Mouse (Mus musculus): ENCODE measurements around the gene Golt1a. TPM values are rescaled to one million over a fixed set of nuclear protein-coding genes. Genes with fewer than 3 reads are reported as not detected.

The Golt1a gene
- polyA plus RNA-seq, 1 experiment from 2014 or later = 8.7 TPM

DNA sequence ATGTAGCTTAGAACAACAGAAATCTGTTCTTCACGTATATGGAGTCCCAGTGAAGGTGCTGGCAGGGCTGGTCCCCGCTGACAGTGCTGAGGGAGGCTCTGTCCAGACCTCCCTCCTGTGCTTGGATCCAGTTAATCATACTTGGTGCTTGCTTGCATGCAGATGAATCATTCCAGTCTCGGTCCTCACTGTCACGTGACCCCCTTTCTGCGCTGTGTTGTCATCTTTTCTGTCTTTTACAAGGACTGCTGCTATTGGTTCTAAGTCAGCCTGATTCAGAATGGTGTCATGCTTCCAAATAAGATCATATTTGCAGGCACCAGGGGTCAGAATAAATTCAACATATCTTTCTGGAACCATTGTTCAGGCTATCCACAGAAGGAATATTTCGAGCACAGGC is 17.7 kb upstream of the Golt1a start:
- Histone ChIP-seq H3K4me3 (replicated peaks; ENCODE audit: low read length) (no peak overlapping the region), H3K4me1 (ENCODE audit: control insufficient read depth, insufficient read depth, low read length) (no peaks in the 10 kb centered on the region)

DNA sequence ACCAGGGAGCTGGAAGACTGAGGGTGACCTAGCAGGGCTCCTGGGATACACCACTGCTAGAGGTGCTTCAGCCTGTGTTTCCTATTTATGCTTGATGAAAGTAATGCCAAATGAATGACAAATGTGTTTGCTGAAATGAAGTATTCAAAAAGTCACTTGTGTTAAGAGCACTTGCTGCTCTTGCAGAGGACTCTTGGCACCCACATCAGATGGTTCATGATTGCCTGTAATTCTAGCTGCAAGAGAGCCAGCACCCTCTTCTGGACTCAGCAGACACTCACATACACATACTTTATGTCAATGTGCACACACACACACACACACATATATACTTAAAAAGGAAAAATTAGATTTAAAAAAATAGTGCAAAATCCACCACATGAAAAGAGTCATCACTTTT is 17.0 kb upstream of the Golt1a start:
- no peak overlapping the region for H3K4me2 ChIP-seq (ENCODE audit: low read depth, low read length)
- no peak overlapping the region for H3K4me3 ChIP-seq (replicated peaks; ENCODE audit: low read length)
- ATAC-seq (ENCODE audit: insufficient read depth, low FRiP score) = no peak
- peaks cover 18% of the 10 kb centered on the region; the same call in 1 of the 2 replicates for H3K36me3 ChIP-seq (ENCODE audit: control insufficient read depth, insufficient read depth, low read length)
- no peaks in the 10 kb centered on the region for H3K4me1 ChIP-seq (ENCODE audit: control insufficient read depth, insufficient read depth, low read length)
- H3K27ac ChIP-seq (ENCODE audit: low read length) = no peak overlapping the region
- H3K9ac ChIP-seq (ENCODE audit: low read length) = no peak overlapping the region
- H3K9me3 ChIP-seq (replicated peaks; ENCODE audit: control insufficient read depth, low read length) = no peaks in the 10 kb centered on the region
- H3K27me3 ChIP-seq (ENCODE audit: control insufficient read depth, insufficient read depth, low read length) = no peaks in the 10 kb centered on the region

More for the DNA sequence above, 17.7 kb upstream of the Golt1a start:
- no peak overlapping the region for H3K27ac ChIP-seq (ENCODE audit: low read length)
- WGBS = 89% methylated on average over 6 of the region's 6 CpGs
- H3K27me3 ChIP-seq (ENCODE audit: control insufficient read depth, insufficient read depth, low read length) = no peaks in the 10 kb centered on the region
- no peaks in the 10 kb centered on the region for H3K9me3 ChIP-seq (replicated peaks; ENCODE audit: control insufficient read depth, low read length)
- H3K4me2 ChIP-seq (ENCODE audit: low read depth, low read length) = no peak overlapping the region
- ATAC-seq (ENCODE audit: insufficient read depth, low FRiP score) = no peak
- H3K36me3 ChIP-seq (ENCODE audit: control insufficient read depth, insufficient read depth, low read length) = peaks cover 18% of the 10 kb centered on the region; the same call in 1 of the 2 replicates
- no peak overlapping the region for H3K9ac ChIP-seq (ENCODE audit: low read length)

DNA sequence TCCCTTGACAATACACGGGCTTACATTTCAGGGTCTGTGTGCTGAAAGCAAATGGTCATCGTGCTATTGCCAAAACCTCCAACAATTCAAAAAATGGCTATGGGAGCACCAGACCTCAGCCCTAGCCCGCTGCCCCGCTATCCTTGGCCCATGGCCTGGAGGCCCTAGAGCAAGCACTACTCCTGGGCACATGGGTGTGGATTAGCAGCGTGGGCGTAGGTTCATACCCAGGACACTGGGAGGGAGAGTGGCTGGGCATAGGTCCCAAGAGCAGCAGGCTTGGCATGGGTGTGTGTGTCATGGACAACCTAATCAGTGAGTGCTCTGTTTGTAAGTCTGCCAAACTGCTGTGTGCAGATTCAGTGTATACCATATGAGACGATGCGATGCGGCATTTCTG is 13.2 kb upstream of the Golt1a start:
- no peaks in the 10 kb centered on the region for H3K4me1 ChIP-seq (ENCODE audit: control insufficient read depth, insufficient read depth, low read length)
- 0 out of 2 replicates have a peak, but pooled peaks cover 10% of the 10 kb centered on the region for H3K36me3 ChIP-seq (ENCODE audit: control insufficient read depth, insufficient read depth, low read length)
- no peak overlapping the region for H3K4me3 ChIP-seq (replicated peaks; ENCODE audit: low read length)
- no peaks in the 10 kb centered on the region for H3K9me3 ChIP-seq (replicated peaks; ENCODE audit: control insufficient read depth, low read length)
- 86% methylated on average over 9 of the region's 9 CpGs for WGBS
- no peak overlapping the region for H3K9ac ChIP-seq (ENCODE audit: low read length)
- no peak for ATAC-seq (ENCODE audit: insufficient read depth, low FRiP score)
- no peaks in the 10 kb centered on the region for H3K27me3 ChIP-seq (ENCODE audit: control insufficient read depth, insufficient read depth, low read length)
- no peak overlapping the region for H3K27ac ChIP-seq (ENCODE audit: low read length)
- no peak overlapping the region for H3K4me2 ChIP-seq (ENCODE audit: low read depth, low read length)

DNA sequence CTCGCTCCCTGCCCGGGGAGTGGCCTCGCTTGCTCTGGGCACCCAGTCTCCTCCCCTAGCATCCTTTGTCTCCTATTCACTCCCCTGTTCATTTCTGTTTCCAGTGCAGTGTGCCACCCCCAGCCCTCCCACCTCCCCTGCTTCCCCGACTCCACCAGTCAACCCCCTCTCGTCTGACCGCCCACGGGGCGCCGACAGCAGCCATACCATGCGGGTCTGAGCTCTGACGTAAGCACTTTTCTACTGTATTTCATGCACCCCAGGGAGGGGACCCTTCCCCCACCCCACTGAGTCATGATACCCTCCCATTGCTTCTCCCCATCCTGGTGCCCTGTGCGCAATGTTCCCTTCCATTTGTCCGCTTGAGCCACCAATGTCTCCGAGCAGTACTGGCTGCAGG is 10.8 kb upstream of the Golt1a start:
- Histone ChIP-seq H3K27me3 (ENCODE audit: control insufficient read depth, insufficient read depth, low read length) (no peaks in the 10 kb centered on the region), H3K4me2 (ENCODE audit: low read depth, low read length) (no peak overlapping the region), H3K4me3 (replicated peaks; ENCODE audit: low read length) (no peak overlapping the region), H3K9me3 (replicated peaks; ENCODE audit: control insufficient read depth, low read length) (no peaks in the 10 kb centered on the region), H3K36me3 (ENCODE audit: control insufficient read depth, insufficient read depth, low read length) (0 out of 2 replicates have a peak, but pooled peaks cover 5% of the 10 kb centered on the region), H3K9ac (ENCODE audit: low read length) (no peak overlapping the region), H3K4me1 (ENCODE audit: control insufficient read depth, insufficient read depth, low read length) (peaks cover 8% of the 10 kb centered on the region), H3K27ac (ENCODE audit: low read length) (no peak overlapping the region)
- ATAC-seq (ENCODE audit: insufficient read depth, low FRiP score) = peak; percentile 19; the same call in 1 of the 2 replicates
- WGBS = 61% methylated on average over 14 of the region's 14 CpGs

DNA sequence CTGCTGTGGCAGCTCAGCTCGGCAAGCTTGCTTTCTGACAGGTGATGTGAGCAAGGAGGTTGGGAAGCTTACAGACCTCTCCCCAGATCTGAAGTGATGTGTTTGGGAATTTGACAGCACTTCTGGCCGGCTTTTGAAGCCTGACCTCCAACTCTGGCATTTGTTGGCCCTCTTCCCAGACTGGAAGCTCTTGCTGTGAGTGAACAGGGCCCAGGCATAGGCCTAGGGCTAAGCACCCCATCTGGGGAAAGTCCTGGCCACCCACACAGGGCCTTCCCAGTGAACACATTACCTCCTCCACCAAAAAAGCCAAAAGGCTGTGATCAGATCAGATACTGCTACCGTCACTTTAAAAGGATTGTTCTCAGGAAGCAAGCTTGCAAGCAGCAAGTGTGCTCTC is 7.1 kb upstream of the Golt1a start:
- Histone ChIP-seq H3K9me3 (replicated peaks; ENCODE audit: control insufficient read depth, low read length) (no peaks in the 10 kb centered on the region), H3K27ac (ENCODE audit: low read length) (peak overlapping the region; percentile 41), H3K36me3 (ENCODE audit: control insufficient read depth, insufficient read depth, low read length) (no peaks in the 10 kb centered on the region), H3K9ac (ENCODE audit: low read length) (peak overlapping the region; percentile 15; the same call in 1 of the 2 replicates), H3K27me3 (ENCODE audit: control insufficient read depth, insufficient read depth, low read length) (no peaks in the 10 kb centered on the region), H3K4me3 (replicated peaks; ENCODE audit: low read length) (no peak overlapping the region), H3K4me1 (ENCODE audit: control insufficient read depth, insufficient read depth, low read length) (peaks cover 8% of the 10 kb centered on the region), H3K4me2 (ENCODE audit: low read depth, low read length) (no peak overlapping the region)
- ATAC-seq (ENCODE audit: insufficient read depth, low FRiP score) = peak; percentile 56; the same call in 1 of the 2 replicates
- 28% methylated on average over 3 of the region's 3 CpGs for WGBS

DNA sequence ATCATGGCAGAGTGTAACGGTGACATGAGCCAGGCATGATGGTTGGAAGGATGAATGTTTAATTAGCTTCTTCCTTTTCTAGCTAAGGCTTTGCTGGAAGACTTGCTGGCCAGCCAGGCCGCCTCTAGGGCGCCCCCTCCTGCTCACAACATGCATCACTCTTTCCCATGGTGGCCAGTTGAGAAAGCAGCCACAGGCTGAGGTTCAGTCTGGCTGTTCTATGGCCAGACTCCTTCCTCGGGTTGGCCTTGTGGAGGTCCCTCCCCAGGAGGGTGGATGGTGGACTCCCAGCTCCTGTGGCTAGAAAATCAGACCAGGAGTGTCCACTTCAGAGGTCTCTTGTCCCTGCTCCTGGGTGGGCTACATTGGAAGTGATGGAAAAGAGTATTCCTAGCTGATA is 2.8 kb upstream of the Golt1a start:
- WGBS = 10% methylated on average over 4 of the region's 4 CpGs
- Histone ChIP-seq H3K36me3 (ENCODE audit: control insufficient read depth, insufficient read depth, low read length) (no peaks in the 10 kb centered on the region), H3K27ac (ENCODE audit: low read length) (no peak overlapping the region), H3K9ac (ENCODE audit: low read length) (no peak overlapping the region), H3K4me3 (replicated peaks; ENCODE audit: low read length) (no peak overlapping the region), H3K4me1 (ENCODE audit: control insufficient read depth, insufficient read depth, low read length) (peaks cover 9% of the 10 kb centered on the region), H3K4me2 (ENCODE audit: low read depth, low read length) (no peak overlapping the region), H3K27me3 (ENCODE audit: control insufficient read depth, insufficient read depth, low read length) (no peaks in the 10 kb centered on the region), H3K9me3 (replicated peaks; ENCODE audit: control insufficient read depth, low read length) (no peaks in the 10 kb centered on the region)
- ATAC-seq (ENCODE audit: insufficient read depth, low FRiP score) = no peak

DNA sequence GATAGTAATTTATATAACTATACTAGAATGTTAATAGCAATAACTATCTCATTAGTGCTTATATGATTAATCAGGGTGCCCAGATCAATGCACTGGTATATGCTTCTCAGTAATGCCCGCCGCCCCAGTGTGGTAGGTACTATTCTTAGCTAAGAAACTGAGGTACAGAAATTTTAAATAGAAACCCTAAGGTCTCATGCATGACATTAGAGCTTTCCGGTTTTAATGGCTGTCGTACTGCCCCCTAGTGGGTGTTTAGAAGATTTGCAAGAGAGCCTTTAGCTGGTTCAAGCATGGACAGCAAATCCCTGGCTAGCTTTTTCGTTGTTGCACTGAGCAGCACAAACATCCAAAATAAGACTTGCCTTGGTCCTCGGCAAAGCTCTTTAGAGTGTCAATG is 2.3 kb upstream of the Golt1a start:
- H3K4me1 ChIP-seq (ENCODE audit: control insufficient read depth, insufficient read depth, low read length) = peaks cover 9% of the 10 kb centered on the region
- H3K27me3 ChIP-seq (ENCODE audit: control insufficient read depth, insufficient read depth, low read length) = no peaks in the 10 kb centered on the region
- WGBS = 13% methylated on average over 6 of the region's 6 CpGs
- no peak overlapping the region for H3K4me2 ChIP-seq (ENCODE audit: low read depth, low read length)
- H3K9ac ChIP-seq (ENCODE audit: low read length) = no peak overlapping the region
- no peak for ATAC-seq (ENCODE audit: insufficient read depth, low FRiP score)
- H3K4me3 ChIP-seq (replicated peaks; ENCODE audit: low read length) = no peak overlapping the region
- H3K36me3 ChIP-seq (ENCODE audit: control insufficient read depth, insufficient read depth, low read length) = no peaks in the 10 kb centered on the region
- H3K9me3 ChIP-seq (replicated peaks; ENCODE audit: control insufficient read depth, low read length) = no peaks in the 10 kb centered on the region
- H3K27ac ChIP-seq (ENCODE audit: low read length) = no peak overlapping the region

DNA sequence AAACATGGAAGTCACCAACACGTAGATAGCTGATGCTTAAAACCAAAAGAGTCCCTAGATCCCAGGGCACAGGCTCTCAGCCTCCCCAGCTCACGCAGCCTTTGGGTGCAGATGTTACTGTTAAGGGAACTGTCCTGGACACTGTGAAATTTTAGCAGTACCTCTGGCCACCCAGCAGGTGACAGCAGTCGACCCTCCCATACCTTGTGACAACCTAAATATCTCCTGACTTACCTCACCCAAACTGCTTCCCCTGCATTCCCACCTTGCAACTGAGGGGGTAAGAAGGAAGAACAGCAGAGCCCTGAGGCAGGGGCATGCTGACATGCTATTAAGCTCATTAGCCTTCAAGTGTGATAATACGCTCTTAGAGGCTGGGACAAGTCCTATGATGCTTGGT is 1.6 kb downstream of the Golt1a start:
- Histone ChIP-seq H3K36me3 (ENCODE audit: control insufficient read depth, insufficient read depth, low read length) (no peaks in the 10 kb centered on the region), H3K4me3 (replicated peaks; ENCODE audit: low read length) (no peak overlapping the region), H3K27me3 (ENCODE audit: control insufficient read depth, insufficient read depth, low read length) (no peaks in the 10 kb centered on the region), H3K4me2 (ENCODE audit: low read depth, low read length) (no peak overlapping the region), H3K4me1 (ENCODE audit: control insufficient read depth, insufficient read depth, low read length) (peaks cover 4% of the 10 kb centered on the region; the same call in 1 of the 2 replicates), H3K9me3 (replicated peaks; ENCODE audit: control insufficient read depth, low read length) (no peaks in the 10 kb centered on the region), H3K27ac (ENCODE audit: low read length) (no peak overlapping the region), H3K9ac (ENCODE audit: low read length) (0 out of 2 replicates have a peak overlapping the region, but pooled peaks have one; percentile 18)
- WGBS = 74% methylated on average over 4 of the region's 4 CpGs
- ATAC-seq (ENCODE audit: insufficient read depth, low FRiP score) = no peak

DNA sequence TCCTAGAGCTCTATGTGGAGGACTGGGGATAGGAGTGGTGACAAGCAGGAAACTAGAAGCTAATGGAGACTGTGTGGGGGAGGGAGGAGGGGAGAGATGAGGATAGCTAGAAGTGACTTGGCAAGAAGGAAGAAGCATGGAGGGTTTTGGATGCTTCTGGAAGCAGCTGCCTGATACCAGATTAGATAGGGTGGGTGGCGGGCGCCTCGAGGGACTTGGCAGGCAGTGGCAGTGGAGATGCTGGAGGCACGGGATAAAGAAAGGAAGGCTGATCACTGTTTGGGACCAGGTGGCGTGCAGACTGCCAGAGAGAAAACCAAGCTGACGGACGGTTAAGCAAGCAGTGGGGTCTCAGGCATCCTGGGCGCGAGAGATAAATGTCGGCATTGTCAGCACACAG is 2.3 kb downstream of the Golt1a start:
- H3K27me3 ChIP-seq (ENCODE audit: control insufficient read depth, insufficient read depth, low read length) = no peaks in the 10 kb centered on the region
- no peak for ATAC-seq (ENCODE audit: insufficient read depth, low FRiP score)

More for the DNA sequence above, 2.3 kb downstream of the Golt1a start:
- Histone ChIP-seq H3K4me2 (ENCODE audit: low read depth, low read length) (no peak overlapping the region), H3K27ac (ENCODE audit: low read length) (no peak overlapping the region), H3K36me3 (ENCODE audit: control insufficient read depth, insufficient read depth, low read length) (no peaks in the 10 kb centered on the region), H3K4me3 (replicated peaks; ENCODE audit: low read length) (no peak overlapping the region), H3K9ac (ENCODE audit: low read length) (no peak overlapping the region), H3K9me3 (replicated peaks; ENCODE audit: control insufficient read depth, low read length) (no peaks in the 10 kb centered on the region), H3K4me1 (ENCODE audit: control insufficient read depth, insufficient read depth, low read length) (peaks cover 4% of the 10 kb centered on the region; the same call in 1 of the 2 replicates)
- WGBS = 15% methylated on average over 10 of the region's 10 CpGs
